Mouse (Mus musculus) intestine, embryonic 14.5 days (tissue): Measurements from ENCODE around the gene Lrig3. TPM values are rescaled to one million over a fixed set of nuclear protein-coding genes. Genes with fewer than 3 reads are reported as not detected.

Experiments
- ATAC-seq: fragments of 200-750 bp; cut with Nextera tagmentation; replicated peaks from 2 replicates; pipeline ENCODE4 v1.8.0; 2017; ENCODE audit warnings: low read depth, moderate number of reproducible peaks, moderate TSS enrichment, moderate library complexity; ENCODE audit not compliant: low FRiP score, low TSS enrichment
- DNase-seq: peaks from one replicate; pipeline ENCODE4 v3.0.0-alpha.2; 2018; ENCODE audit warnings: low spot score
- H3K27ac ChIP-seq: fragments of 300-500 bp; sonication (generic); 2 replicates; pipeline ENCODE4 v1.5.1; 2014; ENCODE audit warnings: low read depth, mild to moderate bottlenecking, control low read depth
- H3K27me3 ChIP-seq: fragments of 300-500 bp; sonication (generic); replicated peaks from 2 replicates; pipeline ENCODE4 v1.6.1; 2014; ENCODE audit warnings: low read length, control low read depth; ENCODE audit not compliant: control insufficient read depth, insufficient read depth
- H3K36me3 ChIP-seq: fragments of 300-500 bp; sonication (generic); 2 replicates; pipeline ENCODE4 v1.6.1; 2014; ENCODE audit warnings: low read length, control low read depth; ENCODE audit not compliant: control insufficient read depth, insufficient read depth
- H3K4me1 ChIP-seq: fragments of 300-500 bp; sonication (generic); replicated peaks from 2 replicates; pipeline ENCODE4 v1.6.1; 2014; ENCODE audit warnings: low read length, control low read depth, mixed read lengths; ENCODE audit not compliant: control insufficient read depth, insufficient read depth
- H3K4me2 ChIP-seq: fragments of 300-500 bp; sonication (generic); 2 replicates; pipeline ENCODE4 v1.6.1; 2014; ENCODE audit warnings: low read length
- H3K4me3 ChIP-seq: fragments of 300-500 bp; sonication (generic); 2 replicates; pipeline ENCODE4 v1.5.1; 2014; ENCODE audit warnings: low read depth, low read length, control low read depth, mixed read lengths
- H3K9ac ChIP-seq: fragments of 300-500 bp; sonication (generic); 2 replicates; pipeline ENCODE4 v1.6.1; 2014; ENCODE audit warnings: mild to moderate bottlenecking, low read length
- H3K9me3 ChIP-seq: fragments of 300-500 bp; sonication (generic); 2 replicates; pipeline ENCODE4 v1.6.1; 2016; ENCODE audit warnings: low read length, control low read depth; ENCODE audit not compliant: control insufficient read depth
- WGBS: fragments of 180-500 bp; shearing (Covaris S2); extraction: QIAGEN DNeasy Blood & Tissue Kit; methylation state at CpG from one replicate; pipeline ENCODE4 v1.1.7; 2014; 5-methylcytosine and 5-hydroxymethylcytosine counted together
- microRNA-seq: library from miRNA; unstranded; fragments of <30 nt; microRNA quantifications from one replicate; pipeline ENCODE4, GENCODE M21; 2016
- polyA plus RNA-seq: library from polyadenylated mRNA; unstranded; fragments of >200 nt; fragmentation: Nextera tagmentation; extraction: Ambion mirVana; gene quantifications from 2 replicates; pipeline ENCODE4 v1.2.1, GENCODE M21; 2014

Lrig3 gene
- polyA plus RNA-seq, 1 experiment from 2014 or later: 23.0 TPM

DNA sequence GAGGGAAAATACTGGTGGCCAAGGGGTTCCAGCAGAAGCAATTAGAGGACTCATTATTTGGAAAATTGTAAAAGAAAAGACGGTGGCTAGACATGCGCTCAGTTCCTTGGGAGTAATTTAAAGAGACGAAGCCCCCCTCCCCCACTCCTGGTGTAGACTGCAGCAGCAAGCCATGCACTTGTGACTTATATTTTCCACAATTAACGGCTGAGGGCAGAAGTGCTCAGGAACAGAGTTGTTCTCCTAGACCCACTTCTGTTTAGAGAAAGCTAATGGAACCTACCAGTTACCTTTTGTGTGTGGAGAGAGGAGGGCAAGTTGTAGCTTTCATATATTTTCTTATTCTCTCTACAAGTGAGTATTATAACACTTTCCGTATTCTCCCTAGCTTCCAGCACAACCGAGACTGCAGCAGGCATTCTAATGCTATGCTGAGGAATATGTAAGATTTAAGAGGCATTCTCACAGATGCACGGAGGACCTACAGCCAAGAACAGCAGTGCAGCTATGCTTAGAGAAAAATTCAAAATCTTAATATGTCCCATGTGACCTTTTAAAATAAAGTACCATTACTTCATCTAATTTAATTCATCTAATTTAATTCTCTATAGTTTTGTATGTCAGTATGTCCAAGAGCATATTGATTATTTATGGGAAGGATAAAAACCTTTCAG is 63.6 kb downstream of the Lrig3 start:
- Histone ChIP-seq H3K9ac (no peak overlapping the region), H3K27ac (no peak overlapping the region), H3K36me3 (no peaks in the 10 kb centered on the region), H3K9me3 (no peaks in the 10 kb centered on the region), H3K4me2 (no peak overlapping the region), H3K27me3 (no peaks in the 10 kb centered on the region), H3K4me3 (no peak overlapping the region), H3K4me1 (no peaks in the 10 kb centered on the region)
- 50% methylated on average over 7 of the region's 7 CpGs for WGBS
- ATAC-seq (no peak), DNase-seq (peak; percentile 43)

DNA sequence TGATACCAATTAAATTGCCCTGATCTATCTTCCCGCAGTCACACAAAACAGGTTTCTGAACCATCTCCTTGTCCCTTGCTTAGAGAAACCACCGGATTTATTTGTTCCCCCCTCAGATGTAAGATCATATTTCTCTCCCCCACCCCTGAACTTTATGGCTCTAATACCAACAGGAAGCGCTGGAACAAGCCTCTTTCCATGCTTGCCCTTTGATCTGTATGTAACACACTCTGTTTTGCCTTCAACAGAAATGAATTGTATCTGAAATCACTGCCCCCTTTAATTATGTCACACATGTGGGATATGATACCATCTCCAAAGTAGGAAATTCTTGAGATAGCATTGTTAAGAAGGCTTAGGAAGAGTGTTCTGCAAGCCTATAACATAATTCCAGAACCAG is 90.9 kb downstream of the Lrig3 start:
- no peaks in the 10 kb centered on the region for H3K4me1 ChIP-seq
- 40% methylated on average over 3 of the region's 3 CpGs for WGBS
- ATAC-seq: no peak

DNA sequence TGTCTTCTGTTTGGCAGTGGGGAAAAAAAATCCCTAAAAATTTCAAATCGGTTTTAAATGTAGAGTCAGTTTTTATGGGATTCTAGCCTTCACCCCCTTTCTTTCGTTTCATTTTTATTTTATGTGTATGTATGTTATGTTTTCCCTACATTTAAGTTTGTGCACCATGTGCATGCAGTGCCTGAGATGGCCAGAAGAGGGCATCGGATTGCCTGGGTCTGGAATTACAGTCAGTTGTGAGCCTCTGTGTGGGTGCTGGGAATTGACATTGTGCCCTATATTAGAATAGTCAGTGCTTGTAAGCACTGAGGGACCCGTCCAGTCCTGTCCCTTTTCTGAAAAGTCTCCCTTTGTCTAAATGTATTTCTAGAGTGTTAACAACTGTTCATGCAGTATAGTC is 96.8 kb downstream of the Lrig3 start:
- DNase-seq (no peak), ATAC-seq (no peak)
- H3K27ac ChIP-seq: no peak overlapping the region
- no peaks in the 10 kb centered on the region for H3K36me3 ChIP-seq
- no peak overlapping the region for H3K4me3 ChIP-seq
- WGBS: 88% methylated on average over 4 of the region's 4 CpGs
- H3K9ac ChIP-seq: no peak overlapping the region
- no peaks in the 10 kb centered on the region for H3K4me1 ChIP-seq
- no peaks in the 10 kb centered on the region for H3K27me3 ChIP-seq
- no peak overlapping the region for H3K4me2 ChIP-seq
- H3K9me3 ChIP-seq: peaks cover 4% of the 10 kb centered on the region; the same call in 1 of the 2 replicates

More for the DNA sequence above, 90.9 kb downstream of the Lrig3 start:
- no peak overlapping the region for H3K9ac ChIP-seq
- no peaks in the 10 kb centered on the region for H3K36me3 ChIP-seq
- no peak overlapping the region for H3K27ac ChIP-seq
- H3K4me3 ChIP-seq: no peak overlapping the region
- H3K9me3 ChIP-seq: no peaks in the 10 kb centered on the region
- no peak for DNase-seq
- H3K27me3 ChIP-seq: no peaks in the 10 kb centered on the region
- no peak overlapping the region for H3K4me2 ChIP-seq

Small RNAs within 50 kb of the gene (microRNA-seq; reads per million reads assigned to microRNA genes)
- not detected for gene Gm22183
